Mouse (Mus musculus) kidney, adult 2 months (tissue): ENCODE results near the gene Pik3cg.

Experiments
- CTCF ChIP-seq: fragments of 200-500 bp; conservative IDR thresholded peaks from 2 replicates; pipeline ENCODE4 v1.5.1; 2011; ENCODE audit warnings: low read depth, mild to moderate bottlenecking, control low read depth, low read length, moderate library complexity, mixed read lengths; ENCODE audit not compliant: insufficient read depth, insufficient read length
- POLR2A ChIP-seq: fragments of 200-500 bp; IDR thresholded peaks from one replicate; pipeline ENCODE4 v1.6.1; 2011; ENCODE audit warnings: low read depth, low read length, control low read depth

GRCm38 (mm10) chr12:32212156-32212555 is 3.7 kb upstream of the Pik3cg start:
- TF ChIP-seq CTCF (no peak), POLR2A (no peak)
